Mouse (Mus musculus) kidney, embryonic 14.5 days (tissue): Measurements from ENCODE around the gene Rad17. TPM values are rescaled to one million over a fixed set of nuclear protein-coding genes. Genes with fewer than 3 reads are reported as not detected.

Source experiments
- ATAC-seq: fragments of 200-750 bp; cut with Nextera tagmentation; 2 replicates; pipeline ENCODE4 v1.8.0; 2017; ENCODE audit warnings: moderate number of reproducible peaks, mild to moderate bottlenecking, moderate TSS enrichment, moderate library complexity; ENCODE audit not compliant: low FRiP score, low TSS enrichment
- H3K27ac ChIP-seq: fragments of 300-500 bp; sonication (generic); 2 replicates; pipeline ENCODE4 v1.5.1; 2014; ENCODE audit warnings: low read depth, mild to moderate bottlenecking, low read length, moderate library complexity, mixed read lengths
- H3K27me3 ChIP-seq: fragments of 300-500 bp; sonication (generic); 2 replicates; pipeline ENCODE4 v1.6.1; 2014; ENCODE audit warnings: mild to moderate bottlenecking, low read length; ENCODE audit not compliant: control insufficient read depth, insufficient read depth
- H3K36me3 ChIP-seq: fragments of 300-500 bp; sonication (generic); 2 replicates; pipeline ENCODE4 v1.6.1; 2014; ENCODE audit warnings: low read length, mixed read lengths; ENCODE audit not compliant: control insufficient read depth, insufficient read depth
- H3K4me1 ChIP-seq: fragments of 300-500 bp; sonication (generic); 2 replicates; pipeline ENCODE4 v1.6.1; 2014; ENCODE audit warnings: low read length, mixed read lengths; ENCODE audit not compliant: control insufficient read depth, insufficient read depth
- H3K4me2 ChIP-seq: fragments of 300-500 bp; sonication (generic); replicated peaks from 2 replicates; pipeline ENCODE4 v1.6.1; 2014; ENCODE audit warnings: low read depth, mild to moderate bottlenecking, low read length
- H3K4me3 ChIP-seq: fragments of 300-500 bp; sonication (generic); 2 replicates; pipeline ENCODE4 v1.5.1; 2014; ENCODE audit warnings: mild to moderate bottlenecking, low read length
- H3K9ac ChIP-seq: fragments of 300-500 bp; sonication (generic); 2 replicates; pipeline ENCODE4 v1.6.1; 2014; ENCODE audit warnings: low read depth, mild to moderate bottlenecking, low read length, moderate library complexity
- H3K9me3 ChIP-seq: fragments of 300-500 bp; sonication (generic); 2 replicates; pipeline ENCODE4 v1.6.1; 2016; ENCODE audit warnings: low read length; ENCODE audit not compliant: control insufficient read depth
- WGBS: fragments of 180-500 bp; shearing (Covaris S2); extraction: QIAGEN DNeasy Blood & Tissue Kit; methylation state at CpG from one replicate; pipeline ENCODE4 v1.1.7; 2014; 5-methylcytosine and 5-hydroxymethylcytosine counted together
- polyA plus RNA-seq: library from polyadenylated mRNA; unstranded; fragments of >200 nt; fragmentation: Nextera tagmentation; extraction: Ambion mirVana; gene quantifications from 2 replicates; pipeline ENCODE4 v1.2.1, GENCODE M21; 2014

Rad17 gene
- 22.2 and 26.3 TPM in 2 replicates for polyA plus RNA-seq

GRCm38 (mm10) chr13:100650550-100651438 lies at the start of gene Rad17, which contains the start of gene Ak6:
Rad17 (minus strand) TSS chr13:100651051.
Ak6 (plus strand) TSS chr13:100650979.
- Histone ChIP-seq H3K9ac (peak within 1 kb of the TSS; percentile 82), H3K9me3 (no peaks in the 10 kb centered on the region), H3K4me2 (peak within 1 kb of the TSS; percentile 64), H3K4me1 (peaks cover 7% of the 10 kb centered on the region; the same call in 1 of the 2 replicates), H3K27me3 (no peaks in the 10 kb centered on the region), H3K27ac (peak within 1 kb of the TSS; percentile 77), H3K4me3 (peak within 1 kb of the TSS; percentile 61), H3K36me3 (peaks cover 17% of the 10 kb centered on the region)
- ATAC-seq: peak; percentile 98
- under 1% methylated on average over 65 of the region's 73 CpGs for WGBS

GRCm38 (mm10) chr13:100698866-100699265 lies 48.0 kb upstream of the Rad17 start:
- 96% methylated on average over 10 of the region's 10 CpGs for whole genome bisulfite sequencing
- ATAC-seq: no peak
- no peaks in the 10 kb centered on the region for H3K27me3 ChIP-seq
- peaks cover 69% of the 10 kb centered on the region for H3K36me3 ChIP-seq
- H3K4me3 ChIP-seq: no peak overlapping the region
- H3K9ac ChIP-seq: no peak overlapping the region
- no peak overlapping the region for H3K27ac ChIP-seq
- no peaks in the 10 kb centered on the region for H3K9me3 ChIP-seq
- no peaks in the 10 kb centered on the region for H3K4me1 ChIP-seq
- H3K4me2 ChIP-seq: no peak overlapping the region

- ATAC-seq: no peak
- no peaks in the 10 kb centered on the region for H3K9me3 ChIP-seq
- H3K27ac ChIP-seq: no peak overlapping the region
- H3K4me2 ChIP-seq: no peak overlapping the region
- no peaks in the 10 kb centered on the region for H3K27me3 ChIP-seq
- no peak overlapping the region for H3K4me3 ChIP-seq
- H3K4me1 ChIP-seq: no peaks in the 10 kb centered on the region
- H3K36me3 ChIP-seq: peaks cover 59% of the 10 kb centered on the region
- WGBS: 99% methylated on average over 3 of the region's 3 CpGs
- no peak overlapping the region for H3K9ac ChIP-seq
Observed at GRCm38 (mm10) chr13:100697541-100697940, 46.7 kb upstream of the Rad17 start.

GRCm38 (mm10) chr13:100687513-100687912 lies 36.7 kb upstream of the Rad17 start:
- H3K4me1 ChIP-seq: no peaks in the 10 kb centered on the region
- H3K9me3 ChIP-seq: no peaks in the 10 kb centered on the region
- no peaks in the 10 kb centered on the region for H3K27me3 ChIP-seq
- WGBS: 72% methylated on average over 7 of the region's 7 CpGs
- no peaks in the 10 kb centered on the region for H3K36me3 ChIP-seq
- H3K27ac ChIP-seq: no peak overlapping the region
- no peak overlapping the region for H3K4me2 ChIP-seq
- no peak overlapping the region for H3K9ac ChIP-seq
- H3K4me3 ChIP-seq: no peak overlapping the region
- ATAC-seq: no peak

GRCm38 (mm10) chr13:100684355-100684754 lies 33.5 kb upstream of the Rad17 start:
- Histone ChIP-seq H3K27me3 (no peaks in the 10 kb centered on the region), H3K4me1 (no peaks in the 10 kb centered on the region), H3K4me3 (no peak overlapping the region), H3K36me3 (no peaks in the 10 kb centered on the region), H3K4me2 (no peak overlapping the region), H3K9me3 (no peaks in the 10 kb centered on the region), H3K27ac (no peak overlapping the region), H3K9ac (no peak overlapping the region)
- WGBS: 80% methylated on average over 2 of the region's 2 CpGs
- ATAC-seq: no peak

- Histone ChIP-seq H3K4me1 (no peaks in the 10 kb centered on the region), H3K9ac (no peak overlapping the region), H3K9me3 (no peaks in the 10 kb centered on the region), H3K27me3 (no peaks in the 10 kb centered on the region), H3K27ac (no peak overlapping the region), H3K4me2 (no peak overlapping the region), H3K36me3 (no peaks in the 10 kb centered on the region), H3K4me3 (no peak overlapping the region)
- no peak for ATAC-seq
- WGBS: 83% methylated on average over 2 of the region's 2 CpGs
Observed at GRCm38 (mm10) chr13:100682837-100683236, 32.0 kb upstream of the Rad17 start.

- ATAC-seq: no peak
- Histone ChIP-seq H3K4me1 (no peaks in the 10 kb centered on the region), H3K27me3 (no peaks in the 10 kb centered on the region), H3K36me3 (no peaks in the 10 kb centered on the region), H3K4me3 (no peak overlapping the region), H3K4me2 (no peak overlapping the region), H3K9ac (no peak overlapping the region), H3K27ac (no peak overlapping the region), H3K9me3 (no peaks in the 10 kb centered on the region)
- 94% methylated on average over 8 of the region's 8 CpGs for WGBS
Observed at GRCm38 (mm10) chr13:100681615-100682014, 30.8 kb upstream of the Rad17 start.

GRCm38 (mm10) chr13:100675936-100676635 lies 25.2 kb upstream of the Rad17 start:
- H3K27ac ChIP-seq: no peak overlapping the region
- no peaks in the 10 kb centered on the region for H3K27me3 ChIP-seq
- WGBS: 82% methylated on average over 15 of the region's 15 CpGs
- H3K4me2 ChIP-seq: no peak overlapping the region
- H3K9ac ChIP-seq: no peak overlapping the region
- H3K36me3 ChIP-seq: no peaks in the 10 kb centered on the region
- no peaks in the 10 kb centered on the region for H3K9me3 ChIP-seq
- no peak for ATAC-seq
- no peaks in the 10 kb centered on the region for H3K4me1 ChIP-seq
- no peak overlapping the region for H3K4me3 ChIP-seq
